Mouse (Mus musculus) T-helper 1 cell (primary cell): ENCODE results near the gene Usp1.
"Not testable (repeated sequence)": the region's sequence is repeated elsewhere in the genome, so short reads cannot be mapped to it uniquely, and the experiment has no call there.

Source experiments
- in situ Hi-C: fragments of 300-600 bp; cut with MboI, MseI; formaldehyde crosslinking; loops from one replicate; pipeline ENCODE4 v1.15.1; 2025; ENCODE audit warnings: high pct_unique_total_duplicates

Gene Usp1

DNA sequence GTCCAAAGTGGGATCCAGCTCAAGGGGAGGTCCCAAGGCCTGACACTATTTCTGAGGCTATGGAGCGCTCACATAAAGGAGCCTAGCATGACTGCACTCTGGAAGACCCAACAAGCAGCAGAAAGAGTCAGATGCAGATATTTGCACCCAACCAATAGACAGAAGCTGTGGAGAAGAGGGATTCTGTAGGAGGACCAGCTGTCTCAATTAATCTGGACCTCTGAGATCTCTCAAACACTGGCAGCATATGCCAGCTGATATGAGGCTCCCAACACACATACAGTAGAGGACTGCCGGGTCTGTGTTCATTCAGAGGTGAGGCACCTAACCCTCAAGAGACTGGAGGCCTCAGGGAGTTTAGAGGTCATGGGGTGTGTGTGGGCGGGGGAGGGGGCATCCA is 56.4 kb downstream of the Usp1 start:
- in situ Hi-C loops = not testable (repeated sequence)

- in situ Hi-C loops = no loop called here
Observed at GRCm38 (mm10) chr4:98984701-98985100, 61.1 kb downstream of the Usp1 start.
